Mouse (Mus musculus) E14TG2a.4 (cell line): ENCODE measurements at regions not wholly inside any gene's neighbourhood (a gene's known extent, or its start where the extent isn't known, plus 50 kb on each side); places are given as distances from the start of the nearest gene placed in this dataset.

Experiments
- CTCF ChIP-seq: conservative IDR thresholded peaks from 2 replicates; pipeline ENCODE4 v1.5.1; 2014; ENCODE audit warnings: low read length
- NANOG ChIP-seq: IDR thresholded peaks from 2 replicates; pipeline ENCODE4 v1.6.1; 2014; ENCODE audit warnings: borderline replicate concordance, low read length, mixed read lengths
- POU5F1 ChIP-seq: IDR thresholded peaks from 2 replicates; pipeline ENCODE4 v1.6.1; 2014; ENCODE audit warnings: low read length, borderline replicate concordance

DNA sequence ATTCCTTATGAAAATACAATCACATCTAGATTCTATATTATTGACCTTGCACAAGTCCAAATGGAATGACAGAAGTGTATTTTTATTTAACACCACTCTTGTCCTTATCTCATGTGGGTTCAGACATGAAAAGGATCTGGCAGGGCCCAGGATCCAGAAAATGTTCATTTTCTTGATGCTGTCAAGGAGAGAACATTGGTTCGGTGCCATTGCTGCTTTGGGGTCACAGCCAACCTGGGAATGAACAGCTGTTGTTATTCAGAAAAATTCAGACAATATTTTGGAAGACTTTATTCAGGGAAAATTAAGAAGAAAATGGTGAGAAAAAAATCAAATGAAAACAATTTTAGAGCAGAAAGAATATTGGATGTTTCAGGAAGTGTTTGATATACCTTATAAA is 590.0 kb downstream of the Iqcm start:
- TF ChIP-seq CTCF (no peak), NANOG (no peak), POU5F1 (no peak)
